Mouse (Mus musculus): ENCODE measurements at regions not wholly inside any gene's neighbourhood (a gene's known extent, or its start where the extent isn't known, plus 50 kb on each side); places are given as distances from the start of the nearest gene placed in this dataset.
"Not testable (repeated sequence)": the region's sequence is repeated elsewhere in the genome, so short reads cannot be mapped to it uniquely, and the experiment has no call there.

- TF ChIP-seq CTCF (IDR thresholded peaks at IDR 0.05; ENCODE audit: low read depth); EP300 (optimal IDR thresholded peaks at IDR 0.05): not testable (repeated sequence)
These were observed 152.9 kb downstream of the Kcnrg start for GRCm38 (mm10) chr14:61760176-61760575.

Data from stomach, postnatal 0 days (tissue).